Mouse (Mus musculus) midbrain, embryonic 10.5 days (tissue): ENCODE results near the gene Fbxl19. TPM values are rescaled to one million over a fixed set of nuclear protein-coding genes. Genes with fewer than 3 reads are reported as not detected.

Experiments used
- DNase-seq: peaks from one replicate; pipeline ENCODE4 v3.0.0-alpha.2; 2017; ENCODE audit warnings: low spot score
- H3K27ac ChIP-seq: fragments of 300-500 bp; sonication (generic); replicated peaks from 2 replicates; pipeline ENCODE4 v1.5.1; 2016; ENCODE audit warnings: mild to moderate bottlenecking
- H3K27me3 ChIP-seq: fragments of 300-500 bp; sonication (generic); 2 replicates; pipeline ENCODE4 v1.6.1; 2016; ENCODE audit warnings: low read depth, mild to moderate bottlenecking; ENCODE audit not compliant: poor library complexity, severe bottlenecking
- H3K36me3 ChIP-seq: fragments of 300-500 bp; sonication (generic); 2 replicates; pipeline ENCODE4 v1.6.1; 2016; ENCODE audit warnings: mild to moderate bottlenecking, moderate library complexity
- H3K4me1 ChIP-seq: fragments of 300-500 bp; sonication (generic); 2 replicates; pipeline ENCODE4 v1.6.1; 2016
- H3K4me3 ChIP-seq: fragments of 300-500 bp; sonication (generic); 2 replicates; pipeline ENCODE4 v1.5.1; 2016; ENCODE audit warnings: mild to moderate bottlenecking, moderate library complexity
- H3K9me3 ChIP-seq: fragments of 300-500 bp; sonication (generic); replicated peaks from 2 replicates; pipeline ENCODE4 v1.6.1; 2016; ENCODE audit warnings: mild to moderate bottlenecking
- WGBS: fragments of 180-500 bp; shearing (Covaris S2); methylation state at CpG from one replicate; pipeline ENCODE4 v1.1.7; 2016; 5-methylcytosine and 5-hydroxymethylcytosine counted together
- polyA plus RNA-seq: library from polyadenylated mRNA; unstranded; fragments of >200 nt; fragmentation: Nextera tagmentation; extraction: Ambion mirVana; gene quantifications from 2 replicates; pipeline ENCODE4 v1.2.1, GENCODE M21; 2016

Fbxl19 gene
- polyA plus RNA-seq, 1 experiment from 2014 or later: 8.3 TPM

DNA sequence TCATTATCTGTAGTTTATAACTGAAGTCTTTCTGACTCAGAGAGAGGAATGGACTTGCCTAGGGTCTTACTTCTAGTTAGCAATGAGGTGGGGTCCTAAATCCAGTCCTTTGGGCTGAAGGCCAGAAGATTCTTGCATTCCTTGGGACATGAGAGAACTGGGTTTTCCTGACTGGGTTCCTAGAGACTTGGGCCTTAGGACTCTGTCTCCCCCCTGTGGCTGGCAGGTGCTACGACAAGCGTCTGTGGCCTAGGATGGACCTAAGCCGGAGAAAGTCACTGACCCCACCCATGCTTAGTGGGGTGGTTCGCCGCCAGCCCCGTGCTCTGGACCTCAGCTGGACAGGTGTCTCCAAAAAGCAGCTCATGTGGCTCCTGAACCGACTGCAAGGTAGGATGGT is 16.7 kb downstream of the Fbxl19 start:
- Histone ChIP-seq H3K27me3 (no peaks in the 10 kb centered on the region), H3K36me3 (peaks cover 98% of the 10 kb centered on the region), H3K27ac (no peak overlapping the region), H3K4me3 (no peak overlapping the region), H3K9me3 (no peaks in the 10 kb centered on the region), H3K4me1 (peaks cover 8% of the 10 kb centered on the region; the same call in 1 of the 2 replicates)
- DNase-seq: peak; percentile 68
- WGBS: 50% methylated on average over 7 of the region's 7 CpGs

DNA sequence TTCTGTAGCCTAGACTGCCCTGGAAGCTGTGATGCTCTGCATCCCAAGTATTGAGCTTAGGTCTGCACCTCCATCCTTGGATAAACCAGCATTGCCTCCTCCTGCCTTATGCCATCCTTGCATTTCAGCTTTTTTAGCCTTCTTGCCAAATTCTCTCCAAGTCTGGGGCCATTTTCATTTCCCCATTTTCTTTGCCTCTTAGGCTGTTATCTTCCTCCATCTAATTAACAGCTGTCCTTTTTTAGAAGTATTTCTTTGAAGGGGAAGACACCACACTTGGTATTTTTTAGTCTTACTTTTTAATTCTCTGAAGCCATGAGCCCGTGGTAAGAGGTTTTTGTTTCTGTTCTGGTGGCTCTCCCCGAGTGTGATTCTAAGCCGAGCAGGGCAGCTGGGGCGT is 19.3 kb downstream of the Fbxl19 start:
- peaks cover 11% of the 10 kb centered on the region for H3K4me1 ChIP-seq
- H3K27ac ChIP-seq: no peak overlapping the region
- DNase-seq: no peak
- no peaks in the 10 kb centered on the region for H3K9me3 ChIP-seq
- no peak overlapping the region for H3K4me3 ChIP-seq
- no peaks in the 10 kb centered on the region for H3K27me3 ChIP-seq
- WGBS: 91% methylated on average over 4 of the region's 4 CpGs
- H3K36me3 ChIP-seq: peaks cover 98% of the 10 kb centered on the region

DNA sequence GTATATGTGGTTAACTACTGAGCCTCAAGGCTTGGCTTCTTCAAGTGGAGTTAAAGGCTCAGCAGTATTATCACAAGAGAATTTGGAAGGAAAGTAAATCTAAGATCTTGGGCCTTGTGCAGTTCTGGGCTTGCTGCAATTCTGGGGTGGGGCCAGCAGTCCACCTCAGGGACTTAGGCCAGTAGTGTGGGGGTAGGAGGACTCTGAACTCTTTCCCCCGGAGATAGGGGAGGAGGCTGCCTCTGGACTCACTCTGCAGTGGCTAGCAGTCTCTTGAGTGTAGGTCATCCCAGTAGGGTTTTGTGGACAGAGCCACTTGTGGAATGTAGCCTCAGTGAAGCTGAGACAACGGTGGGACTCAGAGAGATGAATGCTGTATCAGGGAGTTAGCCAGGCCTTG is 21.4 kb downstream of the Fbxl19 start:
- peaks cover 77% of the 10 kb centered on the region for H3K36me3 ChIP-seq
- peaks cover 32% of the 10 kb centered on the region for H3K4me1 ChIP-seq
- DNase-seq: no peak
- H3K27me3 ChIP-seq: no peaks in the 10 kb centered on the region
- H3K9me3 ChIP-seq: no peaks in the 10 kb centered on the region
- WGBS: 94% methylated on average over 2 of the region's 2 CpGs
- H3K27ac ChIP-seq: no peak overlapping the region
- H3K4me3 ChIP-seq: no peak overlapping the region

GRCm38 (mm10) chr7:127766851-127767609 is 22.7 kb downstream of the Fbxl19 start:
- no peaks in the 10 kb centered on the region for H3K9me3 ChIP-seq
- peaks cover 39% of the 10 kb centered on the region for H3K4me1 ChIP-seq
- 86% methylated on average over 17 of the region's 17 CpGs for WGBS
- no peak for DNase-seq
- H3K36me3 ChIP-seq: peaks cover 64% of the 10 kb centered on the region
- no peak overlapping the region for H3K4me3 ChIP-seq
- no peak overlapping the region for H3K27ac ChIP-seq
- no peaks in the 10 kb centered on the region for H3K27me3 ChIP-seq

- Histone ChIP-seq H3K4me1 (peaks cover 39% of the 10 kb centered on the region), H3K4me3 (0 out of 2 replicates have a peak overlapping the region, but pooled peaks have one; percentile 5), H3K27me3 (no peaks in the 10 kb centered on the region), H3K27ac (peak overlapping the region; percentile 68; the same call in 1 of the 2 replicates), H3K9me3 (no peaks in the 10 kb centered on the region), H3K36me3 (peaks cover 56% of the 10 kb centered on the region)
- no peak for DNase-seq
- WGBS: 93% methylated on average over 19 of the region's 19 CpGs
Observed at GRCm38 (mm10) chr7:127767671-127768345, 23.5 kb downstream of the Fbxl19 start.

- Histone ChIP-seq H3K9me3 (no peaks in the 10 kb centered on the region), H3K4me3 (peak overlapping the region; percentile 61), H3K36me3 (peaks cover 51% of the 10 kb centered on the region), H3K27me3 (no peaks in the 10 kb centered on the region), H3K27ac (peak overlapping the region; percentile 68), H3K4me1 (peaks cover 39% of the 10 kb centered on the region)
- no peak for DNase-seq
- 48% methylated on average over 13 of the region's 13 CpGs for WGBS
Observed at GRCm38 (mm10) chr7:127768346-127768996, 24.1 kb downstream of the Fbxl19 start.

DNA sequence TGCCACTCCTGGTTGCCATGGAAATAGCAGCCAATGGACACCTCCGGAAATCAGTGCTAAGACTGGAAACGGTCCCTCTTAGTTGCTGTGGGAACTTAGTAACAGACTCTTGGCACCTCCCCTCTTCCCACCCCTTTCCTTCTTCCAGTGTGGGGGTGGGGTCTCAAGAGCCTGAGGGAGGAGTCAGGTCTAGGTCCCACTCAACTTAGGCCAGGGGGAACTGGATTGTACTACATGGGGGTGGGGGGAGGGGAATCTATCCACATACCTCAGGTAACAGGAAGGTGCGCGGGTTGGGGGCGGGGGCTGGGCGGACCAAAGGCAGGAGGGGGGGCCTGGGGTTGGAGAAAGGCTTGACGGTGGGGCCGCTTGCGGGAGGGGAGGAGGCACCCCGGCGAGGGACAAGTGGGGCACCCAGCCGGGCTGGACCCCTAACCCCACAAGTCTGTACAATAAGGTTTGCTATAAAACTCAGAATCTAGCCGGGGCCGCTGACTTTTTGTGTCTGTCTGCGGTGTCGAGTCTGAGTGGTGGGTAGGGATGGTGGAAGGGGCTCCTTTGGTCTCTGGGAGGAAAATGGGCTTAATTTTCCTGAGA is 24.8 kb downstream of the Fbxl19 start:
- Histone ChIP-seq H3K4me3 (peak overlapping the region; percentile 61), H3K27ac (peak overlapping the region; percentile 87), H3K9me3 (no peaks in the 10 kb centered on the region), H3K27me3 (no peaks in the 10 kb centered on the region), H3K36me3 (peaks cover 45% of the 10 kb centered on the region), H3K4me1 (peaks cover 44% of the 10 kb centered on the region)
- WGBS: 0% methylated on average over 16 of the region's 16 CpGs
- peak; percentile 89 for DNase-seq

DNA sequence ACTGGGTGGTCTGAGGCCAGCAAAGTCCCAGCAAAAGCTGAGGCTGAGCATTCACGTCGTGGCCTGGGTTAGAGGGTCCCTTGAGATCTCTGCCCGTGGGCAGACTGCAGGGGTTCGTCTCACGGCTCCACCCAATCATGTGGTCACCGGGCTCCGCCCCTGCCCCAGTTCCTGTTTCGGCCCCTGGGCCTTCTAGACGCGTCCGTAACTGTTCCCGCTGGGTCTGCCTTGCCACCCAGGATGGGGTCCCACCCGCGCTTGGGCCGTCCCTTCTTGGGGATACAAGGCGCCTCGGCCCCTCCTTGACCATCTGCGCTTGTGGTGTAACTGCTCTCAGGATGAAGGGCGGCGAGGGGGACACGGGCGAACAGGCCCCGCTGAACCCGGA is 25.3 kb downstream of the Fbxl19 start, which contains the start of gene Orai3:
Gene Orai3 (plus strand): TSS at position 165 of the 388 bp plus-strand sequence.
- WGBS: under 1% methylated on average over 24 of the region's 24 CpGs

GRCm38 (mm10) chr7:127770039-127770905 is 25.9 kb downstream of the Fbxl19 start:
- no peaks in the 10 kb centered on the region for H3K9me3 ChIP-seq
- H3K27me3 ChIP-seq: no peaks in the 10 kb centered on the region
- no peak for DNase-seq
- WGBS: 8% methylated on average over 27 of the region's 27 CpGs
- peak overlapping the region; percentile 87 for H3K27ac ChIP-seq
- peaks cover 33% of the 10 kb centered on the region for H3K36me3 ChIP-seq
- peak overlapping the region; percentile 61 for H3K4me3 ChIP-seq
- peaks cover 44% of the 10 kb centered on the region for H3K4me1 ChIP-seq

More for the DNA sequence above, 25.3 kb downstream of the Fbxl19 start, which contains the start of gene Orai3:
- peak within 1 kb of the TSS; percentile 87 for H3K27ac ChIP-seq
- no peaks in the 10 kb centered on the region for H3K9me3 ChIP-seq
- peaks cover 40% of the 10 kb centered on the region for H3K36me3 ChIP-seq
- peak; percentile 80 for DNase-seq
- H3K4me1 ChIP-seq: peaks cover 44% of the 10 kb centered on the region
- peak within 1 kb of the TSS; percentile 61 for H3K4me3 ChIP-seq
- H3K27me3 ChIP-seq: no peaks in the 10 kb centered on the region

DNA sequence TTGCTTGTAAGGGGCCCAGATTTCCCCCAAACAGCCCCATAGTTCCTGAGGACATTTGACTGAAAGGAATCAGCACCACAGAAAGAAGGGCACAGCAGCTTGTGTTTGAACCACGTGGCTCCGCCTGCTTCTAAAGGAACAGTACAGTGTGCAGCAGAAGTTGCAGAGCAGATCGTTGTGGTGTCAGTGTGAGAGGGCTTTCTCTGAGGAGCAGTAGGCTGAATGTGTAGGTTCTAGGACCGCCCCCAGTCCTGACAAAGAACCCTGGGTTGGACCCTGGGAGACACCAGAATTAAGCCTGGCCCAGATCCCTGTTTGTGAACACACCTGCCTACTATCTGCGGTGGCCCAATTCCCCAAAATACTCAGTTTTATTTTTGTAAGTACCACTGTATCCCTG is 26.9 kb downstream of the Fbxl19 start:
- 77% methylated on average over 5 of the region's 5 CpGs for WGBS
- Histone ChIP-seq H3K27me3 (no peaks in the 10 kb centered on the region), H3K4me1 (peaks cover 47% of the 10 kb centered on the region), H3K27ac (no peak overlapping the region), H3K4me3 (0 out of 2 replicates have a peak overlapping the region, but pooled peaks have one; percentile 9), H3K36me3 (peaks cover 24% of the 10 kb centered on the region), H3K9me3 (no peaks in the 10 kb centered on the region)
- DNase-seq: no peak

DNA sequence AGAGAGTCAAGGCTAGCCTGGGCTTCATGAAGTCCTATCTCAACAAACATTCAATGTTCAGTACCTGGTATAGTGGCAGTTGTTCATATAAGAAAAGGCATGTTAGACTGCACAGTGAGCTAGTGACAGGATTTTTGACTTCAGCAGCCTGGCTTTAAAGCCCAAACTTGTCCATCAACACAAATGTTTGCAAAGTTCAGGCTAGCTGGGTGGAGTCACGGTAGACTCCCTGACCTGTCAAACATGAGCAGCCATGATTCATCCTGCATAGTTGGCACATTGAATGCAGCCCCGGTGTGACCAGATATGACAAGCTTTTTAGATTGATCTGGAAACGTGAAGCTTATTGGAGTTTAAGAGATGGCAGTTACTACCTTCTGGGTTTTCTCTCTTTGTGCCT is 27.7 kb downstream of the Fbxl19 start:
- Histone ChIP-seq H3K27ac (no peak overlapping the region), H3K4me3 (no peak overlapping the region), H3K9me3 (no peaks in the 10 kb centered on the region), H3K4me1 (peaks cover 48% of the 10 kb centered on the region), H3K36me3 (peaks cover 15% of the 10 kb centered on the region), H3K27me3 (no peaks in the 10 kb centered on the region)
- WGBS: 87% methylated on average over 3 of the region's 3 CpGs
- DNase-seq: no peak

- Histone ChIP-seq H3K9me3 (no peaks in the 10 kb centered on the region), H3K4me1 (peaks cover 48% of the 10 kb centered on the region), H3K27me3 (no peaks in the 10 kb centered on the region), H3K4me3 (no peak overlapping the region), H3K27ac (no peak overlapping the region), H3K36me3 (peaks cover 11% of the 10 kb centered on the region)
- DNase-seq: no peak
- 93% methylated on average over 1 of the region's 1 CpGs for WGBS
Observed at GRCm38 (mm10) chr7:127772557-127772956, 28.2 kb downstream of the Fbxl19 start.
